Mouse (Mus musculus) embryonic facial prominence, embryonic 12.5 days (tissue): Measurements from ENCODE around the gene Setd1b. TPM values are rescaled to one million over a fixed set of nuclear protein-coding genes. Genes with fewer than 3 reads are reported as not detected.

ENCODE experiments used
- ATAC-seq: fragments of 200-750 bp; cut with Nextera tagmentation; 2 replicates; pipeline ENCODE4 v1.8.0; 2017; ENCODE audit not compliant: insufficient number of reproducible peaks, insufficient read depth, low FRiP score, low TSS enrichment
- H3K27ac ChIP-seq: fragments of 300-500 bp; sonication (generic); 2 replicates; pipeline ENCODE4 v1.5.1; 2016; ENCODE audit warnings: mild to moderate bottlenecking
- H3K27me3 ChIP-seq: fragments of 300-500 bp; sonication (generic); 2 replicates; pipeline ENCODE4 v1.6.1; 2016; ENCODE audit warnings: mild to moderate bottlenecking, moderate library complexity
- H3K36me3 ChIP-seq: fragments of 300-500 bp; sonication (generic); 2 replicates; pipeline ENCODE4 v1.6.1; 2016; ENCODE audit warnings: mild to moderate bottlenecking
- H3K4me1 ChIP-seq: fragments of 300-500 bp; sonication (generic); 2 replicates; pipeline ENCODE4 v1.6.1; 2016
- H3K4me2 ChIP-seq: fragments of 300-500 bp; sonication (generic); replicated peaks from 2 replicates; pipeline ENCODE4 v1.6.1; 2016; ENCODE audit warnings: mild to moderate bottlenecking, moderate library complexity
- H3K4me3 ChIP-seq: fragments of 300-500 bp; sonication (generic); 2 replicates; pipeline ENCODE4 v1.5.1; 2016; ENCODE audit warnings: mild to moderate bottlenecking
- H3K9ac ChIP-seq: fragments of 300-500 bp; sonication (generic); 2 replicates; pipeline ENCODE4 v1.6.1; 2016; ENCODE audit warnings: mild to moderate bottlenecking, moderate library complexity
- H3K9me3 ChIP-seq: fragments of 300-500 bp; sonication (generic); 2 replicates; pipeline ENCODE4 v1.6.1; 2016; ENCODE audit warnings: mild to moderate bottlenecking, moderate library complexity
- WGBS: fragments of 180-500 bp; shearing (Covaris S2); methylation state at CpG from one replicate; pipeline ENCODE4 v1.1.7; 2016; 5-methylcytosine and 5-hydroxymethylcytosine counted together
- polyA plus RNA-seq: library from polyadenylated mRNA; unstranded; fragments of >200 nt; fragmentation: Nextera tagmentation; extraction: Ambion mirVana; gene quantifications from 2 replicates; pipeline ENCODE4 v1.2.1, GENCODE M21; 2016

Setd1b gene
- polyA plus RNA-seq, result 11.7 and 12.4 TPM in 2 replicates

- H3K4me2 ChIP-seq, result peak within 1 kb of the TSS; percentile 99
- no peaks in the 10 kb centered on the region for H3K9me3 ChIP-seq
- peak within 1 kb of the TSS; percentile 97 for H3K4me3 ChIP-seq
- H3K4me1 ChIP-seq, result peaks cover 39% of the 10 kb centered on the region
- H3K27ac ChIP-seq, result peak within 1 kb of the TSS; percentile 100
- H3K36me3 ChIP-seq, result peaks cover 20% of the 10 kb centered on the region
- no peak; the same call in 1 of the 2 replicates for ATAC-seq
- no peaks in the 10 kb centered on the region for H3K27me3 ChIP-seq
- peak within 1 kb of the TSS; percentile 100 for H3K9ac ChIP-seq
- under 1% methylated on average over 68 of the region's 103 CpGs for WGBS
These were observed at the start of gene Setd1b for GRCm38 (mm10) chr5:123142161-123143157. TSS of gene Setd1b (plus strand) at chr5:123142193.

DNA sequence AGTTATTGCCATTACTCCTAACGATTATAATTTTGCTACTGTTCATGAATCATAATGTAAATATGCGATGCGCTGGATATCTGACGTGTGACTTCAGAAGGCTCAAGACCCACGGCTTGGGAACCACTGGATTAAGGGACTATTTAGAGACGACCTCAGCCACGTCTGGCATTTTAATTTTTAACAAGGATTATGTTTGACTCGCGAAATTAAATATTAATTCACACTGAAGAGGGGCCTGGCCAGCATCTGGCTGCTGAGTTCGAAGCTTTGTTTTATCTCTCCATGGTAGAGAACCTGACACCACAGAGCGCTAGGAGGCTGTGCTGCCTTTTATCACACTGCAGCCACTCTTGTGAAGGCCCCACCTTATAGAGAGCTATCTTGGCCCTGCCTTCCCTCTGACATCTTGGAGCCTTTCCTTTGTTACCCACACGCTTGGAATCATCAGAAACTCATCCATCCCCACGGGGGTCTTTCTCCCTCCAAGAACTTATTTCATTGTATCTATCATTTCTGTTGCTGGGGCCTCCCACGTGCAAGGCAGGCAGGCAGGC is 48.8 kb upstream of the Setd1b start:
- H3K9me3 ChIP-seq, result no peaks in the 10 kb centered on the region
- WGBS, result 82% methylated on average over 14 of the region's 14 CpGs
- no peaks in the 10 kb centered on the region for H3K4me1 ChIP-seq
- no peaks in the 10 kb centered on the region for H3K27me3 ChIP-seq
- no peaks in the 10 kb centered on the region for H3K36me3 ChIP-seq
- no peak overlapping the region for H3K4me2 ChIP-seq
- no peak overlapping the region for H3K9ac ChIP-seq
- H3K27ac ChIP-seq, result no peak overlapping the region
- H3K4me3 ChIP-seq, result no peak overlapping the region
- ATAC-seq, result no peak

DNA sequence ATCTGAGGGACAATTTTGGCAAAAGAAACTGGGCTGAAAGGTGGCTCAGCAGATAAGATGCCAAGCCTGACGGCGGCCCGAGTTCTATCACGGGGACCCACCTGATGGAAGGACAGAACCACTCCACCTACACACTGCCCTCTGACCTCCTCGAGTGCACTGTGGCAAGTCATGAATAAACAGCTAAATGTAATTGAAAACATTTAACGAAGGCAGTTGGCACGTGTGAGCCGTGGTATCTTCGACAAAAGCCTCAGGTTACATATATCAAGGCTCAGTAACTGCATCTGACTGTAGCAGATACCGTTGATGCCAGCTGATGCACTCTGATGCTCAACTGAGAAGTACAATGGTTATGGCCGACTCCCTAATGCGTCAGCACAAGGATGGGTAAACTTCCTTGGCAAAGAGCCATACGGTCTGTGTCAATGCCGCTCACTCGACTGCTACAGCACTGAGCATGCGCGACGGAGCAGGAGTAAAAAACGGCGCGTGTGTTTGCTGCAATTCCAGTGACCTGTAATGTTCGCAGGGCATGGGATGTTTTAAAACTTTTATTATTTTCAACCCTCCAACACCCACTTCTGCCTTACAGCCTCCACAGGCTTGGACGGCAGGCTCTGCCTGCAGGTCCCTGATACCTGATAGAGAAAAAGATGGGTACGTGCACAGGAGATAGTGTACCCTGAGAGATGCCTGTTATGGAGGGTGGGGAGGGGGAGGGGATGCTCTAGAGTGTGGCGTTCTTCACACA is 47.6 kb upstream of the Setd1b start:
- 86% methylated on average over 25 of the region's 25 CpGs for WGBS
- Histone ChIP-seq H3K27me3 (no peaks in the 10 kb centered on the region), H3K4me2 (no peak overlapping the region), H3K36me3 (0 out of 2 replicates have a peak, but pooled peaks cover 8% of the 10 kb centered on the region), H3K9me3 (no peaks in the 10 kb centered on the region), H3K9ac (no peak overlapping the region), H3K4me1 (no peaks in the 10 kb centered on the region), H3K4me3 (no peak overlapping the region), H3K27ac (no peak overlapping the region)
- ATAC-seq, result no peak

DNA sequence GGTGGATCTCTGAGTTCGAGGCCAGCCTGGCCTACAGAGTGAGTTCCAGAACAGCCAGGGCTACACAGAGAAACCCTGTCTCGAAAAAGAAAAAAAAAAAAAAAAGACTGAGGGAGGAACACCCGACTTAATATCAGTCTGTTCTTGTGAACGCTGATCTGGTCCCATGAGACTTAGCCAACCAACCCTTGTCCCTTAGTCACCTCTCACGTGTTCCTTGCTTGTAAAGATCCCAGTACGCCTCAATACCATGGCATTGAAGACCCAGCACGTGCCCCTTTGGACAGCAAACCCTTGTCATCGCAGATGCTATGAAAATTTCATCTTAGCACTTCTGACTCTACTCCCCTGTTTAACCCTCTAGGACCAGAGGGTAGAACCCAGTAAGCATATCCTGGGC is 45.7 kb upstream of the Setd1b start:
- Histone ChIP-seq H3K27ac (no peak overlapping the region), H3K4me2 (no peak overlapping the region), H3K9me3 (no peaks in the 10 kb centered on the region), H3K36me3 (peaks cover 15% of the 10 kb centered on the region; the same call in 1 of the 2 replicates), H3K4me1 (no peaks in the 10 kb centered on the region), H3K9ac (no peak overlapping the region), H3K4me3 (no peak overlapping the region), H3K27me3 (no peaks in the 10 kb centered on the region)
- ATAC-seq, result no peak
- WGBS, result 86% methylated on average over 8 of the region's 8 CpGs

GRCm38 (mm10) chr5:123098487-123098886 is 43.5 kb upstream of the Setd1b start:
- no peak for ATAC-seq
- H3K4me2 ChIP-seq, result no peak overlapping the region
- H3K27me3 ChIP-seq, result no peaks in the 10 kb centered on the region
- H3K4me1 ChIP-seq, result no peaks in the 10 kb centered on the region
- H3K9me3 ChIP-seq, result no peaks in the 10 kb centered on the region
- no peak overlapping the region for H3K27ac ChIP-seq
- no peak overlapping the region for H3K4me3 ChIP-seq
- 72% methylated on average over 2 of the region's 2 CpGs for WGBS
- H3K36me3 ChIP-seq, result peaks cover 15% of the 10 kb centered on the region; the same call in 1 of the 2 replicates
- H3K9ac ChIP-seq, result no peak overlapping the region

DNA sequence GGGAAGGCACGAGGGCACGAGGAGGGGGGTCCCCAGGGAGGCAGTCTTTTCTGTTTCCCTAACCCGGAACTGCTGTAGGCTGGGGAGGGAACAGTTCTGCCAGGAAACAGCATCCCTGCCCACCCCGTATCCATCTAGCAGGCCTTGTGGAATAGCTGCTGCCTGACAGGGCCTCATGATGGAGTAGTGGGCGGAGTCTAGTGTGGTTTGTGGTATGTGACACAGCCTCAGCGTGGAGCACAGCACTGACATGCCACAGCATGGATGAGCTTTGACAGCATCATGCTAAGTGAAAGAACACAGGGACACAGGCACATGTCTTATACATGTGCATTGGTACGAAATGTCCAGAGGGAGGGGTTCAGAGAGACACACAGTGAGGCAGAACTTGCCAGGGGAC is 39.6 kb upstream of the Setd1b start:
- ATAC-seq, result peak; percentile 3; the same call in 1 of the 2 replicates
- Histone ChIP-seq H3K27ac (no peak overlapping the region), H3K9ac (no peak overlapping the region; the same call in 1 of the 2 replicates), H3K9me3 (no peaks in the 10 kb centered on the region), H3K36me3 (peaks cover 15% of the 10 kb centered on the region; the same call in 1 of the 2 replicates), H3K4me2 (no peak overlapping the region), H3K27me3 (no peaks in the 10 kb centered on the region), H3K4me1 (no peaks in the 10 kb centered on the region), H3K4me3 (no peak overlapping the region)
- 61% methylated on average over 7 of the region's 7 CpGs for WGBS

DNA sequence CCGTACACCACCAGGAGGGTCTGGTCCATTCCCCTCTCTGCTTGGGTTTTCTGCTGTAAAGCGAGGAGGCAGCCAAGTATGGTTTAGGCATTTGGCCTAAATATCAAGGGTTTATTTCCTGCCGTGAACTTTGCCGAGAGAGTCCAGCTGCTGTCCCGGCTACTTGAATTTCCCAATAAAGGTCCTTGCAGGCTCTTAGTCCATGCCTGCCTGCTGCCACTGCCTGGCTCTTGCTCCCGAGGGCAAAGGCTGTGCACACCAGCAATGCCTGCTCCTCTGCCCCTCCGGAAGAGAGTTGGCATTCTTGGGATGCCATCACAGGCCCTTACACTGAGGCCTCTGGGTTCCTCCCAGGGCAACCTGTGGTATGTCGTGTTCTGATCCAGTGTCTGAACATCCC is 38.4 kb upstream of the Setd1b start:
- Histone ChIP-seq H3K9me3 (no peaks in the 10 kb centered on the region), H3K27me3 (no peaks in the 10 kb centered on the region), H3K4me3 (no peak overlapping the region), H3K4me1 (no peaks in the 10 kb centered on the region), H3K4me2 (no peak overlapping the region), H3K27ac (no peak overlapping the region), H3K36me3 (peaks cover 15% of the 10 kb centered on the region; the same call in 1 of the 2 replicates), H3K9ac (no peak overlapping the region)
- no peak for ATAC-seq
- WGBS, result 70% methylated on average over 8 of the region's 8 CpGs

- Histone ChIP-seq H3K9ac (no peak overlapping the region), H3K27ac (no peak overlapping the region), H3K27me3 (no peaks in the 10 kb centered on the region), H3K36me3 (peaks cover 4% of the 10 kb centered on the region; the same call in 1 of the 2 replicates), H3K9me3 (no peaks in the 10 kb centered on the region), H3K4me3 (no peak overlapping the region), H3K4me2 (no peak overlapping the region), H3K4me1 (peaks cover 10% of the 10 kb centered on the region; the same call in 1 of the 2 replicates)
- WGBS, result 81% methylated on average over 6 of the region's 6 CpGs
- ATAC-seq, result no peak
These were observed 37.2 kb upstream of the Setd1b start for GRCm38 (mm10) chr5:123104769-123105168.

DNA sequence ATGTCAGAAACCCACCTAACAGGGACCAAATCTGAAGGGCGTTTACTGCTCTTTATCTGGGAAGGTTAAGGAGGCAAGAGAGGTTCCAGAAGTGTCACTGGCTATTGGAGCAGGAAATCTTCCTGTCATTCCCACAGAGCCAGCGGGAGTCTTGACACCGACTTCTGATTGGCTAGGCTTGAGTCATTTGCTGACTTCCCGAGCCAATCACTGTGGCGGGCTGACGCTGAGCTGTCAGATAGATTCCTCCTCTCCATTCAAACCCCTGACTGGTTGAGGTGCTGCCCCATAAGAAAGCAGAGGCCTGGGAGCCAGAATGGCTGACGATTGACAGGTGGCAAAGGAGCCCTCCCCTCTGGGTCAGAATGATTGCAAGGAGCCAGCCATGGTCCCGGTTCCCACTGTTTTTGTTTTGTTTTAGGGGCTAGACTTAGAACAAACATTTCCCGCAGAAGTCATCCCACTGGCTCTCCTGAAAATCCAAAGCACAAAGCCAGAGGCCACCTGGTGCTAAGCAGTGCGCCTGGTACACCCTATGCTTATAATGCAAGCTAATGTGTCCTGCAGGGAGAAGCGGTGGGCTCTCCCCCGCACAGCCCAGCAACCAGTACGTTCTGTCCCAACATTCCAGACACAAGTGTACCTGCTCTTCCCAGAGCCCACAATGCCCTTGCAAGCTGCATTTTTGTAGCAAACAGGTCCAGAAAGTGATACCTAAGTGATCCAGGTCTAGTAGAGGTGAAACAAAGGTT is 32.4 kb upstream of the Setd1b start:
- Histone ChIP-seq H3K9ac (no peak overlapping the region), H3K4me3 (no peak overlapping the region)

GRCm38 (mm10) chr5:123110296-123110721 is 31.7 kb upstream of the Setd1b start:
- no peak for ATAC-seq
- no peak overlapping the region for H3K27ac ChIP-seq
- WGBS, result 66% methylated on average over 13 of the region's 13 CpGs

More for the DNA sequence above, 32.4 kb upstream of the Setd1b start:
- H3K27ac ChIP-seq, result no peak overlapping the region
- ATAC-seq, result peak; percentile 56; the same call in 1 of the 2 replicates
- WGBS, result 33% methylated on average over 13 of the region's 13 CpGs
- H3K4me2 ChIP-seq, result no peak overlapping the region
- H3K4me1 ChIP-seq, result peaks cover 18% of the 10 kb centered on the region; the same call in 1 of the 2 replicates
- H3K27me3 ChIP-seq, result no peaks in the 10 kb centered on the region
- H3K9me3 ChIP-seq, result no peaks in the 10 kb centered on the region
- no peaks in the 10 kb centered on the region for H3K36me3 ChIP-seq

More at GRCm38 (mm10) chr5:123110296-123110721, 31.7 kb upstream of the Setd1b start:
- no peaks in the 10 kb centered on the region for H3K27me3 ChIP-seq
- H3K9me3 ChIP-seq, result no peaks in the 10 kb centered on the region
- no peak overlapping the region for H3K9ac ChIP-seq
- no peak overlapping the region for H3K4me2 ChIP-seq
- H3K4me3 ChIP-seq, result no peak overlapping the region
- H3K36me3 ChIP-seq, result no peaks in the 10 kb centered on the region
- peaks cover 18% of the 10 kb centered on the region; the same call in 1 of the 2 replicates for H3K4me1 ChIP-seq
